Mouse (Mus musculus): ENCODE measurements around the gene Armh3.

GRCm38 (mm10) chr19:45802702-45803101 lies 195.6 kb downstream of the Armh3 start:
- no peak for TF ChIP-seq CTCF (IDR thresholded peaks at IDR 0.05; ENCODE audit: borderline replicate concordance, insufficient read depth, low read length)
- no peak for TF ChIP-seq POLR2A (IDR thresholded peaks at IDR 0.05; ENCODE audit: low read depth, low read length)
